Mouse (Mus musculus): Measurements from ENCODE around the gene Kif5c.

- no peak for TF ChIP-seq GATA1 (IDR thresholded peaks at IDR 0.05; ENCODE audit: low read length)
- no peak for TF ChIP-seq TAL1 (IDR thresholded peaks at IDR 0.05; ENCODE audit: low read length)
Observed at GRCm38 (mm10) chr2:49774180-49774579, 155.1 kb downstream of the Kif5c start.

Measured in erythroblast, embryonic 14.5 days (primary cell).